Mouse (Mus musculus) limb, embryonic 15.5 days (tissue): ENCODE measurements around the gene Hes3. TPM values are rescaled to one million over a fixed set of nuclear protein-coding genes. Genes with fewer than 3 reads are reported as not detected.

Experiments
- ATAC-seq: fragments of 200-750 bp; cut with Nextera tagmentation; 2 replicates; pipeline ENCODE4 v1.8.0; 2017; ENCODE audit warnings: low read depth, moderate TSS enrichment; ENCODE audit not compliant: insufficient number of reproducible peaks, low FRiP score, low TSS enrichment
- H3K27ac ChIP-seq: fragments of 300-500 bp; sonication (generic); 2 replicates; pipeline ENCODE4 v1.5.1; 2015; ENCODE audit warnings: moderate library complexity, mild to moderate bottlenecking, inconsistent platforms
- H3K27me3 ChIP-seq: fragments of 300-500 bp; sonication (generic); 2 replicates; pipeline ENCODE4 v1.6.1; 2015; ENCODE audit warnings: inconsistent platforms
- H3K36me3 ChIP-seq: fragments of 300-500 bp; sonication (generic); 2 replicates; pipeline ENCODE4 v1.6.1; 2015; ENCODE audit warnings: inconsistent platforms
- H3K4me1 ChIP-seq: fragments of 300-500 bp; sonication (generic); 2 replicates; pipeline ENCODE4 v1.6.1; 2015; ENCODE audit warnings: inconsistent platforms
- H3K4me2 ChIP-seq: fragments of 300-500 bp; sonication (generic); 2 replicates; pipeline ENCODE4 v1.6.1; 2015; ENCODE audit warnings: mild to moderate bottlenecking, inconsistent platforms
- H3K4me3 ChIP-seq: fragments of 300-500 bp; sonication (generic); 2 replicates; pipeline ENCODE4 v1.5.1; 2015; ENCODE audit warnings: mild to moderate bottlenecking, inconsistent platforms
- H3K9ac ChIP-seq: fragments of 300-500 bp; sonication (generic); 2 replicates; pipeline ENCODE4 v1.6.1; 2015; ENCODE audit warnings: inconsistent platforms
- H3K9me3 ChIP-seq: fragments of 300-500 bp; sonication (generic); 2 replicates; pipeline ENCODE4 v1.6.1; 2016; ENCODE audit warnings: inconsistent platforms
- WGBS: fragments of 180-500 bp; shearing (Covaris S2); methylation state at CpG from one replicate; pipeline ENCODE4 v1.1.7; 2015; 5-methylcytosine and 5-hydroxymethylcytosine counted together
- polyA plus RNA-seq: library from polyadenylated mRNA; unstranded; fragments of >200 nt; fragmentation: Nextera tagmentation; extraction: Ambion mirVana; gene quantifications from 2 replicates; pipeline ENCODE4 v1.2.1, GENCODE M21; 2015

Hes3 gene
- polyA plus RNA-seq, 1 experiment from 2014 or later = not detected

DNA sequence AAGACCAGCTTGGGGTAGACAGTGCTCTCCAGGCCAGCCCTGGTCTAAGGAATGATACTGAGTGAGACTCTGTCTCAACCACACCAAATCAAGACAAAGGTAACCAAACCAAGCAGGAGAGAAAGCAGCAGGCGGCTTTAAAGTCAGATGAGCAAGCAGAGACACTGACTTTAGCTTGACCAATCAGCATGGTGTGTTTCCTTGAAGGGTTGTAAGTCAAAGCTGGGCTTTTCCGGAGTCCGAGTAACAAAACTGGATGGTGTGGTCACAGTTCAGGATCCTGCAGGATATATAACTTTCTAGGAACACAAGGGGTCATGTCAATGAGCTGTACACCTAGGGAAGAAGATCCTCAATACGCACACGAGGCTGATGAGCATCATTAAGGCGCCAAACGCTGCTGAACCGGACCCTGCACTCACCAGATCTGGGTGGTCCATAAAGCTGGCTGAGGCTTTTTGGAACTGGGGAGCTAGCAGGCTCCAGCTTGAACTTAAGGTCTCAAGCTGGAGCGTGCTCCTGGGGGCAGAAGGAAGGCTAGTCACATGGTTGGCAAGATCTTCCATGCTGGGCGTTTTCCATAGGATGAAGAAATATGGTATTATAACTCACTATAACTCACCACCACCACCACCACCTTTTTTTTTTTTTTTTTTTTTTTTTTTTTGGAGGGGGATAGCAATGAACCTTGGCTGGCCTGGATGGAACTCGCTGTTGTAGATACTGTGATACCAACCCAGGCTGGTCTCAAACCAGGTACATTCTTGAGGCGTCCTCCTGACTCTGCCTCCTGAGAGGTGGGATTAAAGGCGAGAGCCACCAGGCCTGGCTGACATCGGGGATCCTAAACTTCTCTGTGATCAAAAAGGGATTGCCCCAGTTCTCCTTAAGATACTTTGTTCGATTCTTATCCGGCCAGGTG is 33.4 kb upstream of the Hes3 start:
- peak overlapping the region; percentile 54; the same call in 1 of the 2 replicates for H3K27ac ChIP-seq
- ATAC-seq = peak; percentile 28; the same call in 1 of the 2 replicates
- peak overlapping the region; percentile 95 for H3K4me3 ChIP-seq
- H3K4me1 ChIP-seq = peaks cover 20% of the 10 kb centered on the region
- no peak overlapping the region for H3K9ac ChIP-seq
- no peaks in the 10 kb centered on the region for H3K27me3 ChIP-seq
- H3K36me3 ChIP-seq = peaks cover 20% of the 10 kb centered on the region
- H3K9me3 ChIP-seq = no peaks in the 10 kb centered on the region
- 52% methylated on average over 16 of the region's 16 CpGs for WGBS
- peak overlapping the region; percentile 39 for H3K4me2 ChIP-seq

DNA sequence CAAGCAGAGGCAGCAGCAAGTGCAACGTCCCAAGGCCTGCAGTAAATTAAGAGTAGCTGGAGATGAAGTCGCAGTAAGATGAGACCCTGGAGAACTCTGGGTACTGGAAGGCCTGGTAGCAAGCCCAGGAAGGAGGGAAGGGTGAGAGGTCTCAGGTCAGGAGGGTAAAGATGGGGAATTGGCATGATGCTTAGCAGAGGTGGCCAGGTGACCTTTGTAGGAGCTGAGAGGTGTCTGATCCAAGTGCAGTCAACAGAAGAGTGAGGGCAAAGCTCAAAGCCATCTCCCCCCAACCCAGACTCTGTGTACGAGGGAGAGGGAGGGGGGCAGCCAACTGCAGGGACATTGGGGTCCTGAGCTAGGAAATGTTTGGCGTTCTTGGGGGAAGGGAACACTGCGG is 30.0 kb upstream of the Hes3 start:
- Histone ChIP-seq H3K9me3 (no peaks in the 10 kb centered on the region), H3K4me3 (no peak overlapping the region), H3K36me3 (no peaks in the 10 kb centered on the region), H3K27me3 (peaks cover 27% of the 10 kb centered on the region), H3K9ac (no peak overlapping the region), H3K4me1 (peaks cover 13% of the 10 kb centered on the region), H3K4me2 (no peak overlapping the region), H3K27ac (no peak overlapping the region)
- ATAC-seq = no peak
- 42% methylated on average over 5 of the region's 5 CpGs for WGBS

- peak within 1 kb of the TSS; percentile 12; the same call in 1 of the 2 replicates for H3K4me3 ChIP-seq
- no peak within 1 kb of the TSS for H3K27ac ChIP-seq
- 6% methylated on average over 26 of the region's 26 CpGs for whole genome bisulfite sequencing
- H3K9ac ChIP-seq = no peak within 1 kb of the TSS
- peak within 1 kb of the TSS; percentile 13; the same call in 1 of the 2 replicates for H3K4me2 ChIP-seq
- ATAC-seq = no peak
- peaks cover 55% of the 10 kb centered on the region for H3K27me3 ChIP-seq
- no peaks in the 10 kb centered on the region for H3K9me3 ChIP-seq
- H3K36me3 ChIP-seq = no peaks in the 10 kb centered on the region
- H3K4me1 ChIP-seq = peaks cover 20% of the 10 kb centered on the region
Observed at GRCm38 (mm10) chr4:152318517-152319234, 27.2 kb upstream of the Hes3 start, which contains the start of gene Rnf207. Gene Rnf207 (minus strand): TSS chr4:152318993.

GRCm38 (mm10) chr4:152317631-152318033 is 26.2 kb upstream of the Hes3 start:
- Histone ChIP-seq H3K9ac (no peak overlapping the region), H3K9me3 (no peaks in the 10 kb centered on the region), H3K27ac (no peak overlapping the region), H3K27me3 (peaks cover 65% of the 10 kb centered on the region), H3K4me3 (no peak overlapping the region), H3K36me3 (no peaks in the 10 kb centered on the region), H3K4me1 (peaks cover 30% of the 10 kb centered on the region), H3K4me2 (no peak overlapping the region)
- no peak for ATAC-seq
- WGBS = 78% methylated on average over 6 of the region's 6 CpGs

- no peaks in the 10 kb centered on the region for H3K9me3 ChIP-seq
- no peak overlapping the region for H3K9ac ChIP-seq
- H3K4me2 ChIP-seq = peak overlapping the region; percentile 38
- peaks cover 36% of the 10 kb centered on the region for H3K4me1 ChIP-seq
- ATAC-seq = no peak
- H3K27me3 ChIP-seq = peaks cover 85% of the 10 kb centered on the region
- H3K4me3 ChIP-seq = peak overlapping the region; percentile 26
- H3K36me3 ChIP-seq = no peaks in the 10 kb centered on the region
- no peak overlapping the region for H3K27ac ChIP-seq
- WGBS = under 1% methylated on average over 43 of the region's 43 CpGs
Observed at GRCm38 (mm10) chr4:152315498-152316213, 24.2 kb upstream of the Hes3 start.

GRCm38 (mm10) chr4:152313934-152314333 is 22.5 kb upstream of the Hes3 start:
- Histone ChIP-seq H3K9ac (no peak overlapping the region), H3K4me2 (peak overlapping the region; percentile 58; the same call in 1 of the 2 replicates), H3K27ac (no peak overlapping the region), H3K4me3 (no peak overlapping the region), H3K27me3 (peaks cover 91% of the 10 kb centered on the region), H3K36me3 (peaks cover 5% of the 10 kb centered on the region; the same call in 1 of the 2 replicates), H3K9me3 (no peaks in the 10 kb centered on the region), H3K4me1 (peaks cover 34% of the 10 kb centered on the region)
- ATAC-seq = no peak

- peaks cover 83% of the 10 kb centered on the region for H3K27me3 ChIP-seq
- H3K36me3 ChIP-seq = peaks cover 11% of the 10 kb centered on the region
- H3K9ac ChIP-seq = no peak overlapping the region
- no peak for ATAC-seq
- H3K27ac ChIP-seq = no peak overlapping the region
- H3K4me2 ChIP-seq = peak overlapping the region; percentile 58
- H3K4me1 ChIP-seq = peaks cover 29% of the 10 kb centered on the region
- peak overlapping the region; percentile 33 for H3K4me3 ChIP-seq
- no peaks in the 10 kb centered on the region for H3K9me3 ChIP-seq
- WGBS = under 1% methylated on average over 29 of the region's 29 CpGs
Observed at GRCm38 (mm10) chr4:152313211-152313632, 21.8 kb upstream of the Hes3 start.

GRCm38 (mm10) chr4:152312186-152312585 is 20.7 kb upstream of the Hes3 start:
- Histone ChIP-seq H3K36me3 (peaks cover 15% of the 10 kb centered on the region), H3K27me3 (peaks cover 73% of the 10 kb centered on the region), H3K4me1 (peaks cover 26% of the 10 kb centered on the region), H3K27ac (no peak overlapping the region), H3K9me3 (no peaks in the 10 kb centered on the region), H3K4me2 (peak overlapping the region; percentile 58; the same call in 1 of the 2 replicates), H3K9ac (no peak overlapping the region), H3K4me3 (peak overlapping the region; percentile 33; the same call in 1 of the 2 replicates)
- WGBS = 2% methylated on average over 14 of the region's 14 CpGs
- ATAC-seq = no peak

DNA sequence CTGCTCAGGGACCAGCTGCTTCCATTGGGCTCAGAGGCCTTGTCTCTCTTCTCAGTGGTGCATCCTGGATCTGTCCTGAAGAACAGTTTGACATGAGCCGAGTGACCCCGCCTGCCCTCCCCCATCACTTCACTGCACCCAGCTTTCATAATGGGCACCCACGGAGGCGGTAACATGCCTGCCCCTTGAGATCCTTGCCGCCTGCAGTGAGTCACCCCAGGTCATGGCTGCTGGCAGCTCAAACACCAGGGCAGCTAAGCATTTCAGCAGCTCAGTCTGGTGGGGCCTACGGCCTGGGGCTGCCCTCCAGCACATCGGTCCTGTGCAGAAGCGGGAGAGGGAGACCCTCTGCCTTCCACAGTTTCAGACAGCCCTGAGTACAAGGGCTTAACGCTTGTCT is 16.1 kb upstream of the Hes3 start:
- WGBS = 82% methylated on average over 9 of the region's 9 CpGs
- H3K36me3 ChIP-seq = peaks cover 55% of the 10 kb centered on the region
- ATAC-seq = 0 out of 2 replicates have a peak, but pooled peaks have one; percentile 4
- H3K4me3 ChIP-seq = no peak overlapping the region
- peaks cover 27% of the 10 kb centered on the region for H3K27me3 ChIP-seq
- H3K4me1 ChIP-seq = peaks cover 5% of the 10 kb centered on the region; the same call in 1 of the 2 replicates
- H3K9me3 ChIP-seq = no peaks in the 10 kb centered on the region
- no peak overlapping the region for H3K27ac ChIP-seq
- H3K4me2 ChIP-seq = no peak overlapping the region
- no peak overlapping the region for H3K9ac ChIP-seq

GRCm38 (mm10) chr4:152305991-152306390 is 14.5 kb upstream of the Hes3 start:
- peaks cover 11% of the 10 kb centered on the region for H3K27me3 ChIP-seq
- no peak overlapping the region for H3K4me2 ChIP-seq
- peaks cover 70% of the 10 kb centered on the region for H3K36me3 ChIP-seq
- H3K4me1 ChIP-seq = no peaks in the 10 kb centered on the region
- no peak for ATAC-seq
- H3K27ac ChIP-seq = no peak overlapping the region
- H3K9ac ChIP-seq = no peak overlapping the region
- no peaks in the 10 kb centered on the region for H3K9me3 ChIP-seq
- 77% methylated on average over 6 of the region's 6 CpGs for WGBS
- H3K4me3 ChIP-seq = no peak overlapping the region

DNA sequence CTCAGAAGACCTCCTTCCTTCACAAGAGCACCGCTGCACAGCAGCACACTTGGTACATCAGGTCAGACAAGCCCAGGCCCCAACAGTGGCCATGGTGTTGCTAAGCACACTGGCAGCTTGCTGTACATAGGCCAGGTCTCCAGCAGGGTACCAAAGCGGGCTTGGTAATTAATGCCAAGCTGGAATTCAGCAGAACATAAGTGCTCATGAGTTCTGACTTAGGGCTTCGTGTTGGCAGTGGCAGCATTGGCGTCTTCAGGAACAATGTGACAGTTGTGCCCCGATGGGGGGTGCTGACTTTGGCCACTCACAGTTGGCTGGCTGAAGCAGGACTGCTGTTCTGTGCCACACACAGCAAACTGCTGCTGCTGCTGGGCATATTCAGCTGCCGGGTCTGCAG is 13.2 kb upstream of the Hes3 start:
- no peaks in the 10 kb centered on the region for H3K9me3 ChIP-seq
- H3K4me1 ChIP-seq = no peaks in the 10 kb centered on the region
- no peaks in the 10 kb centered on the region for H3K27me3 ChIP-seq
- no peak overlapping the region for H3K9ac ChIP-seq
- peaks cover 83% of the 10 kb centered on the region for H3K36me3 ChIP-seq
- no peak overlapping the region for H3K27ac ChIP-seq
- no peak overlapping the region for H3K4me2 ChIP-seq
- ATAC-seq = no peak
- no peak overlapping the region for H3K4me3 ChIP-seq
- WGBS = 93% methylated on average over 6 of the region's 6 CpGs
